Mouse (Mus musculus) CD4-positive, CD25-positive, alpha-beta regulatory T cell, adult 4 months (primary cell): ENCODE data around the gene Tlcd1. TPM values are rescaled to one million over a fixed set of nuclear protein-coding genes. Genes with fewer than 3 reads are reported as not detected.

Source experiments
- ATAC-seq: one replicate; pipeline ENCODE4 v1.8.0; 2017
- polyA plus RNA-seq, 2 experiments: library from polyadenylated mRNA; unstranded; fragments of 100-300 nt; shearing (Covaris generic); gene quantifications; one replicate each; pipeline ENCODE4 v1.2.1; 2017

The Tlcd1 gene
- polyA plus RNA-seq, 2 experiments from 2014 or later, result 2.9 to 3.6 TPM

GRCm38 (mm10) chr11:78161968-78162367, 14.5 kb upstream of the Tlcd1 start:
- no peak for ATAC-seq

- no peak for ATAC-seq
These were observed 14.0 kb upstream of the Tlcd1 start for GRCm38 (mm10) chr11:78162504-78162903.

- no peak for ATAC-seq
These were observed 13.5 kb upstream of the Tlcd1 start for GRCm38 (mm10) chr11:78163045-78163444.

DNA sequence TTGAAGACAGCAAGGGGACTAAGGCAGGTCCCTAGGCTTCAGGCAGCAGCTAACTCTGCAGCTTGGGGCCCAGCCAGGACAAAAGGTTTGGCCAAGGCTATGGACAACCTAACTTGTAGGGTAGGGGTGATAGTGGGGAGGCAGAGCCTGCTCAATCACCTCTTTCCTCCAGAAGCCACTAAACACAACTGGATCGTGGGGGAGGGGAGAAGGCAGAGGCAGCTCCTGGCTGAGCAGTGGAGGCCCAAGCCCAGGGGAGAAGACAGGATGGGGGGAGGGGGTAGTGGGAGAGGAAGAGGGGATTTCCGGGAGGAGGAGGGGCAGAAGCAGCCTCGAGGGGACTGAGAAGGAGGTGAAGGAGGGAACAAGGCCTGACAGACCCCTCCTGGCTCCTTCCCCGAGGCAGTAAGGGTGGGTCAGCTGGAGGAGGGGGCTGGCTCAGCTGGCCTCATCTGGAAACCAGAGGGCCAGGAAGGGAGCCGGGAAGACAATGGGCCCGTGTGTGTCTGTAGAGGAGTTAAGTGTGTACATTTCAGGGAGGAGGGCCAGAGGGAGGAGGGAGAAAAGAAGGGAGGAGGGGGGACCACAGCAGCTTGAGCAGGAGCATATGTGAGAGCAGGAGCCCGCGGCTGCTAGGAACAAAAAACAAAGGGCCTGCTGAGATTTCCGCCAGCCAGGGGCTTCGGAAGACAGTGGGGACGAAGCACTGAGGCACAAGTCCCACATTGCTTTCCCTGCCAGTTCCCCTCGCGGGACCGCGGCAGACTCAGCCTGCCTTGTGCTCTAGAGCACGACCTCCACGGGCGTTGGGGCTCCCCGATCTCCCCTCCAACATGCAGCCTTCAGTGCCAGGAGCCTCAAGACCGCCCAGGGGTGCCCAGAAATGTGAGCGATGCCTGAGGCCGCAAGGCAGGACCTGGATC, 12.6 kb upstream of the Tlcd1 start:
- ATAC-seq, result no peak

DNA sequence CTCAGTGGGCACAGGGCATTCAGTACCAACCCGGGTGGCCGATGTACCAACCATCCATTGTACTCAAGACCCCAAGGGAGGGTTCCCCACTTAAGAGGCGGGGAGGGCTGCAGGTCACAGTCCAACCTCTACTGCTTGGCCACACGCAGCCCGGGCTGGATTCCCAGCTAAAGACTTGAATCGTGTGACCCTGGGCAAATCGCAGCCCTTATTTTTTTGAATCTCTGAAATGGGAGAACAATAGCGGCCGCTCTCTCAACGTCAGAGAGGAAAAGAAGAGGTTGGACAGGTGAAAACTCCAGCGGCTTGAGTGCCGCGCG, 11.9 kb upstream of the Tlcd1 start:
- ATAC-seq, result no peak

DNA sequence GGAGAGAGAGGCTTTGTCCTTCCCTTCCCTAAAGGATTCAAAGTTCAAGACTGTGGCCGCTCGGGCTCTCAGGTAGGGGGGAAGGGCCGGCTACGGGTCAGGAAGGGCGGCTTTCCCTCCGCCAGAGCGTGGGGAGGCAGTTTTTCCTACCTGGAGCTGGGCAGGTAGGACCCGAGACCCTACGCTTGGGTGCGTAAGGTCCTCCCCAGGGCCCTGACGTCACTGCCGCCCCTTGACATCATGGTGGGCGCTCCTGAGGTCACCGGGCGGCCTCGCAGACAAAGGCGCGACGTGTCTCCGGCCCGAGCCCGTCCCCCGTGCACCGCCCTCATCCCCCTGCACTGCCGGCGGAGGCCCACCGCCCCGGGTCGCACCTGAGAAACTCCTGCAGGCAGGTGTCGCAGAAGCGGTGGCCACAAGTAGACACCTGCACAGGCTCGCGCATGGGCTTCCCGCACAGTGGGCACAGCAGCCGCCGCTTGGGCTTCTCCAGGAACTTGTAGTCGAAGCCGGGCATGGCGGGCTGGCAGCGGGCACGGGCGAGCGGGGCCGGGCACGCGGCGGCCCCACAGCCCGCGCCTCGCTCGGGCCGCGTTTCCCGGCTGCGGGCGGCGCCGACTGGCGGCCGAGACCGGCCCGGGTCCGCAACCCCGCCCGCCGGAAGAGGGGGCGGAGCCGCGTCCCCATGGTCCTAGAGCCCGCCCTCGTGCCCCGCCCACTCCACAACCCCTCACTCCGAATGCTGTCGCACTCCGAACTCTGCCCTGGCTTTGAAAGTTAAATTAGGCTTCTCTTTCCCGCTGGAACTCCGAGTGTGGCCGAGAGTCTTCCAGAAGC, 11.4 kb upstream of the Tlcd1 start, which contains the start of gene Traf4:
Gene Traf4 (minus strand): TSS at position 666 of the 837 bp plus-strand sequence.
- peak; percentile 66 for ATAC-seq

GRCm38 (mm10) chr11:78165761-78166109, 10.8 kb upstream of the Tlcd1 start:
- peak; percentile 13 for ATAC-seq

- ATAC-seq, result no peak
These were observed 10.3 kb upstream of the Tlcd1 start for GRCm38 (mm10) chr11:78166161-78166560.

DNA sequence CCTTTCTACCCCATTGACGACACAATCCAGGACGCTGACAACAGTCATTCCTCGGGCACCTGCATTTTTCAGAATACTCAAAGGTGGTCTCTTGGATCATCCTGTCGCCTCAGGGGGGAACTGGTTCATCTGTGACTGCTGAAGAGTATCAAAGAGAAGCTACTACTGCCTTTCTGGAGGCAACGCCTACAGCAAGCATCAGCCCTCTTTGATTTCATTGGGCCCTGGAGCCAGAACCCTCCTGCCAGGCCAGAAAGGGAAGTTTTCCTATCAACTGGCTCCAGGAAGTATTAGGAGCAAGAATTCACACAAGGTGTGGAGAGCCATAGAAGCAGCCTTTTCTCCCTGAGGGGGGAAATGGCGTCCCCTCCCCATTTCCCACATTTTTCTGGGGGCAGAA, 9.9 kb upstream of the Tlcd1 start:
- no peak for ATAC-seq

GRCm38 (mm10) chr11:78167257-78167959, 9.1 kb upstream of the Tlcd1 start:
- ATAC-seq, result no peak

- ATAC-seq, result peak; percentile 80
These were observed 7.7 kb upstream of the Tlcd1 start for GRCm38 (mm10) chr11:78168541-78169468.

DNA sequence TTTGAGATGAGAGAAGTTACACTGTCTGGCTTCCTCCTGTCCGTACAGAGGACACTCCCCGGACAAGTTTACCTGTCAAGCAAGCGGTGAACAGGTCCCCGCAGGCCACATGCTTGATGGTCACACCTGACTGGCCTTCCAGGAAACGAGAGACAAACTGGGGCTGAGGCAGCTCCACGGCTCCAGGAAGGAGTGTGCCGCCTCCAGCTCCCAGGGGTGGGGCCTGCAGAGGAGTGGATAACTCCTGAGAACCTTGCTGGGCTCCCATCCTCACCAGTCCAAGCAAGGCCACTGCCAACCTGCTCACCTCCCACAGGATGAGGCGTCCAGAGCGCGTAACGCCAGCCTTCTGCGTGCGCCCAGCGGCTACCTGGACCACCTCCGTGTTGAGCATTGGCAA, 6.2 kb upstream of the Tlcd1 start:
- ATAC-seq, result no peak

DNA sequence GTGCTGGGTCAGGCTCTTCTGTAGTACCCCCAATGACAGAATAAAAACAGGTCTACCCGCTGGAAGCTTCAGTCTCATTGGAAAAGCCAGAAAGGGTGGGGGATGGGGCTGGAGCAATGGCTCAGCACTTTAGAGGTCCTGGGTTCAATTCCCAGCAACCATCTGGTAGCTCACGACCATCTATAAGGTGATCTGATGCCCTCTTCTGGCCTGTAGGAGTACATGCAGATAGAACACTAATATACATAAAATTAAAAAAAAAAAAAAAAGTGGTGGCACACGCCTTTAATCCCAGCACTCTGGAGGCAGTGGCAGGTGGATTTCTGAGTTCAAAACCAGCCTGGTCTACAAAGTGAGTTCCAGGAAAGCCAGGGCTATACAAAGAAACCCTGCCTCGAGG, 5.2 kb upstream of the Tlcd1 start:
- ATAC-seq, result no peak

DNA sequence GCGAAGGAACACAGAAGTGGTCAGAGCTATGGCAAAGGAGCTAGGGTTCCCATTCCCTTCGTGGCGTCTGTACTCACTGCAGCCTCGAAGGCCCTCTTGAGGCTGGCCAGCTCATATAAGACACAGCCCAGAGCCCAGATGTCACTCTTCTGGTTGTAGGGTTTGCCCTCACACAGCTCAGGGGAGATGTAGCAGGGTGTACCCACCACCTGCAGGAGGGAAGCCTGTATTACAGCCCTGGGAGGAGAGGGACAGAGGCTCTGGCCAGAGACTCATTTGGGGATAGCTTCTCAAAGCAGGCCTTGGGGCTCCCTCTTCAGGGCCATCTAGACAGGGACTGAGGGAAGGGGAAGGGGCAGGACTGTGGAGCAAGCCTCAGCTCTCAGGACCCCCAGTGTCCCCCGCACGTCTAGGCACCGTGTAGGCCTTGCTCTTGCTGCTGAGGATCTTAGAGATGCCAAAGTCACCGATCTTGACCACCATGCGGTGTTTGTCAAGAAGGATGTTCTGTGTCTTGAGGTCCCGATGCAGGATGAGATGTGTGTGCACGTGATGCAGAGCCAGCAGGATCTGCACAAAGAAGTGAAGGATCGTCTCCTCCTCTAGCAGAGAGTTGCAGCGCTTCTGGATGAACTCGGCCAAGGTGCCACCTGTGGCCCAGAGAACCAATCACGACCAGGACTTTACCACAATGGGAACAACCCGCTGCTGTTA, 4.3 kb upstream of the Tlcd1 start:
- ATAC-seq, result no peak

DNA sequence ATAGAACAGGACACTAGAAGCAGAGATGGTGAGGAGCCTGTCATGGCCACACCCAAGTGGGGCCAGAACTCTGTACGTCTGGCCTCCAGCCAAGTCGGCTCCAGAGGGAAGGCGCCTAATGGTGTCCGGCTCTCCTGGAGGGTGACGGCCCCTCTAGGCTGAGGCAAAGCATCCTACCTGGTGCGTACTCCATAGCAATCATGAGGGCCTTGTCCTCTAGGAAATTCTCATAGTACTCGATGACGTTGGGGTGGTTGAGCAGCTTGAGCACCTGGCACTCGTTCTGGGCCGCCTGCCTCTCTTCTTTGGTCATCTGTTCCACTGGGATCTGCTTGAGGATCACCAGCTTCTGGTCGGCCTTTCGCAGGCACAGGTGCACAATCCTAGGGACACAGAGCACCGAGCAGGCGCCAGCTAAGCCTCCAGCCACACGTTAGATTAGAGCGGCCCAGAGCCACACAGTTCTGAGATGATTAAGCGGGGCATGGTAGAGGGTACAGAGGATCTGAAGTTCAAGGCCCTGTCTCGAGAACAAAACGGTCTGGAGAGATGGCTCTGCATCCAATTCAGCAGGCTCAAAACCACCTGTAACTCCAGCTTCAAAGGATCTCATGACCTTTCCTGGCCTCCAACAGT, 3.6 kb upstream of the Tlcd1 start:
- no peak for ATAC-seq

- no peak for ATAC-seq
These were observed 2.0 kb upstream of the Tlcd1 start for GRCm38 (mm10) chr11:78174506-78174905.

DNA sequence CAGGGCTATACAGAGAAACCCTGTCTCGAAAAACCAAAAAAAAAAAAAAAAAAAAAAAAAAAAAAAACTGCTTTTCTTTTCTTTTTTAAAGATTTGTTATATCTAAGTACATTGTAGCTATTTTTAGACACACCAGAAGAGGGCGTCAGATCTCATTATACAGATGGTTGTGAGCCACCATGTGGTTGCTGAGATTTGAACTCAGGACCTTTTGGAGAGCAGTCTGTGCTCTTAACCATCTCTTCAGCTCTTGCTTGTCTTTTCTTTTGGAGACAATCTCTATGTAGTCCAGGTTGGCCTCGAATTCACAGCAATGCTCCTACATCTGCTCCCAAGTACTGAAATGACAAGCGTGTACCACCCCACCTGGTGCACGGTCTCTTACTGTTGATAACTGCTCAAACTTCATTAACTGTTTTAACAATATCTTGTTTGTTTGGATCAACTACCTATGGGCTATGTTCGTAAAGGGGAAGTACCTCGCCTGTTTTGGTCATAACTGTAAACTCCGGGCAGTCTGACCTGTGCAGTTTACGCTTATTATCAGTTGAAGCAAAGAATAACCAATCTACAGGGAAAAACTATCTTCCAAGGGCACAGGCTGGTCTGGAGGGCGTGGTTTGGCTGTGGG, 625 bp upstream of the Tlcd1 start:
- no peak for ATAC-seq

DNA sequence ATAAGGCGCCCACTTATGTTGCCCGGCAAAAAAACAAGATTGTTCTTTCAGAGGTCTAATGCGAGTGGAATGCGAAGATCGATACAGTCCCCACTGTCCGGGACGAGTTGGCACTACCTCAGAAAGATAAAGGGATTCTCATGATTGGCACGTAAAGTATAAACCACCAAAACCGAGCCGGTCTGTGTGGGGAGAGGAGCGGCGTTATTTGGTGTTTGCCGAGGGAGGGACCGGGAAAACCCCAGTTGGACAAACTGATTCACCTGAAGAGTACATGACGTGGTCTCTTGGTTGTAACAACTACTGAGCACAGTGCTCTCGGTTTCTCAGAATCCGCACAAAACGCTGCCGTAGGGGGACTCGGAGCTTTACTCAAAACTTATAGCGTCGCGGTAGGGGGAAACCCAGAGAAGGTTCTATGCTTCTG, 407 bp downstream of the Tlcd1 start:
- ATAC-seq, result peak; percentile 32

DNA sequence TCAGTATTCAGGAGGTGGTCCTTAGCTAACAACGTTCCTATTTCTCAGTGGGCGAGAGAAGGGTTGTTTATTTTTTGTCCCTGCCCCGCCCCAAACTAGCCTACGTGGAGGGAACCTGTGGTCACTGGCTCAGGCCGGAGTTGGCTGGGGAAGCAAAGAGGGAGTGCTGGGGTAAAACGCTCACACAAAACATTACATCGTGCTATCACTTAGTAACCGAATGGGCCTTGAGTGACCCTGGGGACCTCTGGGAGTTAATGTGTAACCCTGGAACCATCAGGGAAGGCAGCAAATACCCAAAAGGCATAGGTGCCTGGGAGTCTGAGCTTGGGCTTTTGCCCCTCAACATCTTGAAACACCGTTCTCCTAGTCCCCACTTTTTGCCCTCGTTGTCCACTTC, 926 bp downstream of the Tlcd1 start:
- ATAC-seq, result no peak
